Mouse (Mus musculus): ENCODE measurements around the gene Trim67. TPM values are rescaled to one million over a fixed set of nuclear protein-coding genes. Genes with fewer than 3 reads are reported as not detected.
A peak's percentile ranks its signal among the peaks of the same experiment; 100 is the strongest.

The Trim67 gene
- polyA plus RNA-seq, 2 experiments: 0.03 to 0.29 TPM

- Histone ChIP-seq H3K4me1 (ENCODE audit: control insufficient read depth, insufficient read depth, low read length) (no peaks in the 10 kb centered on the region), H3K4me2 (replicated peaks; ENCODE audit: low read depth, low read length, severe bottlenecking) (no peak overlapping the region), H3K9ac (ENCODE audit: low read depth, low read length, severe bottlenecking) (no peak overlapping the region), H3K27me3 (ENCODE audit: control insufficient read depth, insufficient read depth, low read length) (no peaks in the 10 kb centered on the region), H3K4me3 (replicated peaks; ENCODE audit: low read length) (no peak overlapping the region), H3K27ac (replicated peaks; ENCODE audit: low read depth, low read length) (no peak overlapping the region), H3K9me3 (ENCODE audit: control insufficient read depth, low read length) (no peaks in the 10 kb centered on the region), H3K36me3 (ENCODE audit: control insufficient read depth, insufficient read depth, low read length) (no peaks in the 10 kb centered on the region)
- 87% methylated on average over 15 of the region's 15 CpGs for WGBS
- DNase-seq (ENCODE audit: low spot score) (no peak), ATAC-seq (ENCODE audit: low FRiP score, low read depth) (no peak)
- TF ChIP-seq POLR2A (IDR thresholded peaks at IDR 0.05; ENCODE audit: borderline replicate concordance, extremely low read depth, insufficient read depth, insufficient read length): no peak
These were observed 9.7 kb upstream of the Trim67 start for GRCm38 (mm10) chr8:124783228-124783627.

- DNase-seq (ENCODE audit: low spot score) (peak; percentile 25), ATAC-seq (ENCODE audit: low FRiP score, low read depth) (no peak)
- no peak overlapping the region for H3K27ac ChIP-seq (replicated peaks; ENCODE audit: low read depth, low read length)
- no peaks in the 10 kb centered on the region for H3K36me3 ChIP-seq (ENCODE audit: control insufficient read depth, insufficient read depth, low read length)
- H3K9me3 ChIP-seq (ENCODE audit: control insufficient read depth, low read length): no peaks in the 10 kb centered on the region
- H3K4me3 ChIP-seq (replicated peaks; ENCODE audit: low read length): no peak overlapping the region
- no peak for TF ChIP-seq POLR2A (IDR thresholded peaks at IDR 0.05; ENCODE audit: borderline replicate concordance, extremely low read depth, insufficient read depth, insufficient read length)
- H3K9ac ChIP-seq (ENCODE audit: low read depth, low read length, severe bottlenecking): no peak overlapping the region
- no peaks in the 10 kb centered on the region for H3K4me1 ChIP-seq (ENCODE audit: control insufficient read depth, insufficient read depth, low read length)
- no peaks in the 10 kb centered on the region for H3K27me3 ChIP-seq (ENCODE audit: control insufficient read depth, insufficient read depth, low read length)
- H3K4me2 ChIP-seq (replicated peaks; ENCODE audit: low read depth, low read length, severe bottlenecking): no peak overlapping the region
- 77% methylated on average over 13 of the region's 13 CpGs for WGBS
These were observed 8.3 kb upstream of the Trim67 start for GRCm38 (mm10) chr8:124784613-124785012.

- TF ChIP-seq POLR2A (IDR thresholded peaks at IDR 0.05; ENCODE audit: borderline replicate concordance, extremely low read depth, insufficient read depth, insufficient read length): no peak
- Histone ChIP-seq H3K9me3 (ENCODE audit: control insufficient read depth, low read length) (no peaks in the 10 kb centered on the region), H3K27ac (replicated peaks; ENCODE audit: low read depth, low read length) (no peak overlapping the region), H3K36me3 (ENCODE audit: control insufficient read depth, insufficient read depth, low read length) (no peaks in the 10 kb centered on the region), H3K4me3 (replicated peaks; ENCODE audit: low read length) (no peak overlapping the region), H3K4me1 (ENCODE audit: control insufficient read depth, insufficient read depth, low read length) (peaks cover 22% of the 10 kb centered on the region; the same call in 1 of the 2 replicates), H3K4me2 (replicated peaks; ENCODE audit: low read depth, low read length, severe bottlenecking) (no peak overlapping the region), H3K9ac (ENCODE audit: low read depth, low read length, severe bottlenecking) (no peak overlapping the region), H3K27me3 (ENCODE audit: control insufficient read depth, insufficient read depth, low read length) (peaks cover 50% of the 10 kb centered on the region)
- DNase-seq (ENCODE audit: low spot score) (no peak), ATAC-seq (ENCODE audit: low FRiP score, low read depth) (no peak)
- 62% methylated on average over 4 of the region's 4 CpGs for WGBS
These were observed 2.2 kb upstream of the Trim67 start for GRCm38 (mm10) chr8:124790676-124791075.

GRCm38 (mm10) chr8:124791751-124792150 lies 1.1 kb upstream of the Trim67 start:
- peaks cover 22% of the 10 kb centered on the region; the same call in 1 of the 2 replicates for H3K4me1 ChIP-seq (ENCODE audit: control insufficient read depth, insufficient read depth, low read length)
- no peak overlapping the region for H3K27ac ChIP-seq (replicated peaks; ENCODE audit: low read depth, low read length)
- 52% methylated on average over 4 of the region's 4 CpGs for WGBS
- no peak for TF ChIP-seq POLR2A (IDR thresholded peaks at IDR 0.05; ENCODE audit: borderline replicate concordance, extremely low read depth, insufficient read depth, insufficient read length)
- DNase-seq (ENCODE audit: low spot score) (no peak), ATAC-seq (ENCODE audit: low FRiP score, low read depth) (no peak)
- peak overlapping the region; percentile 60 for H3K4me3 ChIP-seq (replicated peaks; ENCODE audit: low read length)
- peak overlapping the region; percentile 100 for H3K4me2 ChIP-seq (replicated peaks; ENCODE audit: low read depth, low read length, severe bottlenecking)
- H3K9me3 ChIP-seq (ENCODE audit: control insufficient read depth, low read length): no peaks in the 10 kb centered on the region
- no peaks in the 10 kb centered on the region for H3K36me3 ChIP-seq (ENCODE audit: control insufficient read depth, insufficient read depth, low read length)
- peaks cover 61% of the 10 kb centered on the region for H3K27me3 ChIP-seq (ENCODE audit: control insufficient read depth, insufficient read depth, low read length)
- no peak overlapping the region for H3K9ac ChIP-seq (ENCODE audit: low read depth, low read length, severe bottlenecking)

GRCm38 (mm10) chr8:124792186-124792585 lies 706 bp upstream of the Trim67 start:
- TF ChIP-seq POLR2A (IDR thresholded peaks at IDR 0.05; ENCODE audit: borderline replicate concordance, extremely low read depth, insufficient read depth, insufficient read length): no peak
- no peak for ATAC-seq (ENCODE audit: low FRiP score, low read depth)
- peak overlapping the region; percentile 60 for H3K4me3 ChIP-seq (replicated peaks; ENCODE audit: low read length)
- H3K27me3 ChIP-seq (ENCODE audit: control insufficient read depth, insufficient read depth, low read length): peaks cover 63% of the 10 kb centered on the region
- peaks cover 22% of the 10 kb centered on the region; the same call in 1 of the 2 replicates for H3K4me1 ChIP-seq (ENCODE audit: control insufficient read depth, insufficient read depth, low read length)
- DNase-seq (ENCODE audit: low spot score): peak; percentile 8
- WGBS: 4% methylated on average over 32 of the region's 32 CpGs
- peak overlapping the region; percentile 100 for H3K4me2 ChIP-seq (replicated peaks; ENCODE audit: low read depth, low read length, severe bottlenecking)
- peak overlapping the region; percentile 7; the same call in 1 of the 2 replicates for H3K9ac ChIP-seq (ENCODE audit: low read depth, low read length, severe bottlenecking)
- H3K36me3 ChIP-seq (ENCODE audit: control insufficient read depth, insufficient read depth, low read length): no peaks in the 10 kb centered on the region
- no peaks in the 10 kb centered on the region for H3K9me3 ChIP-seq (ENCODE audit: control insufficient read depth, low read length)
- H3K27ac ChIP-seq (replicated peaks; ENCODE audit: low read depth, low read length): no peak overlapping the region

Data from limb, embryonic 14.5 days (tissue).